Mouse (Mus musculus) spleen, adult 2 months (tissue): ENCODE measurements around the gene Traf3ip1. TPM values are rescaled to one million over a fixed set of nuclear protein-coding genes. Genes with fewer than 3 reads are reported as not detected.

Experiments
- DNase-seq, 2 experiments: peaks; one replicate each; pipeline versions ENCODE4 v3.0.0 to v3.0.0-alpha.2; 2012 to 2021; ENCODE audit warnings: low spot score in 2 of 2, low read depth in 1 of 2
- H3K27ac ChIP-seq: fragments of 200-500 bp; 2 replicates; pipeline ENCODE4 v1.5.1; 2012; ENCODE audit warnings: low read length, inconsistent platforms; ENCODE audit not compliant: insufficient read depth
- H3K27me3 ChIP-seq: fragments of 200-500 bp; 2 replicates; pipeline ENCODE4 v1.6.1; 2012; ENCODE audit warnings: mild to moderate bottlenecking, moderate library complexity, low read length, inconsistent platforms; ENCODE audit not compliant: control insufficient read depth, insufficient read depth
- H3K36me3 ChIP-seq: fragments of 200-500 bp; 2 replicates; pipeline ENCODE4 v1.6.1; 2012; ENCODE audit warnings: mild to moderate bottlenecking, low read length, inconsistent platforms; ENCODE audit not compliant: control insufficient read depth, insufficient read depth
- H3K4me1 ChIP-seq: fragments of 200-500 bp; 2 replicates; pipeline ENCODE4 v1.6.1; 2011; ENCODE audit warnings: inconsistent platforms; ENCODE audit not compliant: control insufficient read depth, insufficient read depth, insufficient read length
- H3K4me3 ChIP-seq: fragments of 200-500 bp; 2 replicates; pipeline ENCODE4 v1.5.1; 2011; ENCODE audit warnings: mild to moderate bottlenecking, inconsistent platforms; ENCODE audit not compliant: insufficient read depth, insufficient read length; ENCODE audit errors: extremely low read depth
- CTCF ChIP-seq: fragments of 200-500 bp; IDR thresholded peaks from 2 replicates; pipeline ENCODE4 v1.5.1; 2011; ENCODE audit warnings: mild to moderate bottlenecking, inconsistent platforms; ENCODE audit not compliant: insufficient read depth, insufficient read length, insufficient replicate concordance; ENCODE audit errors: extremely low read depth
- POLR2A ChIP-seq: fragments of 200-500 bp; IDR thresholded peaks from 2 replicates; pipeline ENCODE4 v1.6.1; 2011; ENCODE audit warnings: low read depth, low read length, inconsistent platforms
- WGBS: fragments of 180-500 bp; shearing (Covaris S2); methylation state at CpG from one replicate; pipeline ENCODE4 v1.1.7; 2018; 5-methylcytosine and 5-hydroxymethylcytosine counted together
- polyA plus RNA-seq: library from polyadenylated mRNA; depleted of rRNA; stranded (reverse); fragments of >200 nt; gene quantifications from 2 replicates; pipeline ENCODE4 v1.2.3, GENCODE M21; 2012

Traf3ip1 gene
- polyA plus RNA-seq, 1 experiment, result 3.9 TPM

DNA sequence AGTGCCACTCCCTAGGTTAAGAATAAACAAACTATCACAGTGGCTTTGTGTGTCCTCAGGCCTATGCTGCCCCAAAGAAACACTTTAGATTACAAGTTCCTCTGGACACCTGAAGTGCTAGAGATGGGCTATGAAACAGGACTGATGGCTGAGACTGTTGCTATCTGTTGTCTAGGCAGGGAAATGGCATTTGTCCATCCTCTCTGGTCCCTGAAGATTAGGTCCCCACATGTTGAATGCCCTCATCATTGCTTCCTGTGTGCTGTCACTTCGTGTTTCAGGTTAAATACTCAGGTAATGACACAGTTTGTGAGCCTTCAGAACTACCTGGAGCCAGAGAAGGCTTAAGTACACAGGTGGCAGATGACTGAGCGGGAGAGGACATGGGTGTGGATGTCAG is 54.6 kb downstream of the Traf3ip1 start:
- Histone ChIP-seq H3K27ac (no peak overlapping the region), H3K36me3 (peaks cover 35% of the 10 kb centered on the region), H3K4me1 (no peaks in the 10 kb centered on the region), H3K4me3 (no peak overlapping the region), H3K27me3 (no peaks in the 10 kb centered on the region)
- WGBS, result 82% methylated on average over 2 of the region's 2 CpGs
- TF ChIP-seq CTCF (no peak), POLR2A (no peak)
- no peak for DNase-seq

GRCm38 (mm10) chr1:91557099-91557498 is 62.7 kb downstream of the Traf3ip1 start:
- Histone ChIP-seq H3K27me3 (no peaks in the 10 kb centered on the region), H3K27ac (no peak overlapping the region), H3K4me1 (no peaks in the 10 kb centered on the region), H3K36me3 (peaks cover 25% of the 10 kb centered on the region), H3K4me3 (no peak overlapping the region)
- WGBS, result 73% methylated on average over 2 of the region's 2 CpGs
- DNase-seq, result no peak
- TF ChIP-seq POLR2A (no peak), CTCF (no peak)

- Histone ChIP-seq H3K36me3 (no peaks in the 10 kb centered on the region; the same call in 1 of the 2 replicates), H3K4me1 (no peaks in the 10 kb centered on the region), H3K4me3 (no peak overlapping the region), H3K27me3 (no peaks in the 10 kb centered on the region), H3K27ac (no peak overlapping the region)
- 84% methylated on average over 6 of the region's 6 CpGs for WGBS
- TF ChIP-seq CTCF (no peak), POLR2A (no peak)
- no peak for DNase-seq
Observed at GRCm38 (mm10) chr1:91561226-91561625, 66.8 kb downstream of the Traf3ip1 start.

DNA sequence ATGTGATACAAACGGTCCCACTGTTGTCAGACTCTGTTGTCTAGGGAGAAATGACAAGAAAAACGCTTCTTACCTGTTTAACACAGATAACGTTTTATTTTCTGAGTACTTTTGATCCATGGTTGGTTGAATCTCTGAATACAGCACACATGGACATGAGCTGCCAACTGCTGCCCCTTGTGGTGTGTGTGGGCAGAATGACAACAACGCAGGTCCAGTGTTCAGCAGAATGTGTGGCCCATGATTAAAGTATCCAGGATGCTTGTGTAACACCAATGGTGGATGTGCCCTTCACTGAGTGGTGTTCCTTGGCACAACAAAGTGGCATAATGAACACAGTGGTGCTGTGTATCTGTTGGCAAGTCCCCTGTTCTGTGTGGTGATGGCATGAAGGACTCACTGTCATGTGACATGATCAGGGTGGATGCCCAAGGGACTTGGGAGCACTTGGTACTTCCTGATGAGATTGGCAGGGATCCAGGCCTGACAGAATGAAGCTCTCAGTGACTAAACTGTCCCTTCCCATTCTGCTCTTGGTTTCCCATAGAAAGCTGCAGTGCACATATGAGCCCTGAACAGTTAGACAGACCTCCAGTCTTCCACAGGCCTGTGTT is 68.6 kb downstream of the Traf3ip1 start:
- no peaks in the 10 kb centered on the region for H3K27me3 ChIP-seq
- H3K4me3 ChIP-seq, result no peak overlapping the region
- no peak overlapping the region for H3K27ac ChIP-seq
- no peaks in the 10 kb centered on the region; the same call in 1 of the 2 replicates for H3K36me3 ChIP-seq
- 75% methylated on average over 4 of the region's 4 CpGs for WGBS
- no peaks in the 10 kb centered on the region for H3K4me1 ChIP-seq
- no peak for DNase-seq
- TF ChIP-seq CTCF, result no peak
- TF ChIP-seq POLR2A, result no peak

DNA sequence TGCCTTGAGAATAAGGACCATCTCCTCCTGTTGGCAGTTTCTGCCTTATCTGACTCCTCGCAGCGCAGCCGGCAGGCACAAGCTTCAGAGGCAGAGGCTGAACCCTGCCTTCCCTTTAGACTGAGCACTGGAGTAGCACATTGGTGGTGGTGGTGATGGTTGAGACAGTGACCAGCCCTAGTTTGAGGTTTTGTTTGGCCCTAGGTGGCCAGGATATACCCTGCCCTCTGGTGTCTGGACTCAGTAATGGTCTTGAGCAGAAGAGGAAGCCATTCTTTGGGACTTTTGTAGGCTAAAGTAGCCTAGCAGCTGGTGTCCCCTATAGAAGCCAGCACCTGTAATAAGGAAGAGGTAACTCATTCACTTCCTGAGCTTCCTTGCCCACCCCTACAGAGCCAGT is 69.6 kb downstream of the Traf3ip1 start:
- H3K27me3 ChIP-seq, result no peaks in the 10 kb centered on the region
- TF ChIP-seq CTCF, result no peak
- DNase-seq, result no peak
- H3K36me3 ChIP-seq, result no peaks in the 10 kb centered on the region; the same call in 1 of the 2 replicates
- H3K4me1 ChIP-seq, result no peaks in the 10 kb centered on the region
- WGBS, result 69% methylated on average over 3 of the region's 3 CpGs
- no peak overlapping the region for H3K4me3 ChIP-seq
- no peak overlapping the region for H3K27ac ChIP-seq

DNA sequence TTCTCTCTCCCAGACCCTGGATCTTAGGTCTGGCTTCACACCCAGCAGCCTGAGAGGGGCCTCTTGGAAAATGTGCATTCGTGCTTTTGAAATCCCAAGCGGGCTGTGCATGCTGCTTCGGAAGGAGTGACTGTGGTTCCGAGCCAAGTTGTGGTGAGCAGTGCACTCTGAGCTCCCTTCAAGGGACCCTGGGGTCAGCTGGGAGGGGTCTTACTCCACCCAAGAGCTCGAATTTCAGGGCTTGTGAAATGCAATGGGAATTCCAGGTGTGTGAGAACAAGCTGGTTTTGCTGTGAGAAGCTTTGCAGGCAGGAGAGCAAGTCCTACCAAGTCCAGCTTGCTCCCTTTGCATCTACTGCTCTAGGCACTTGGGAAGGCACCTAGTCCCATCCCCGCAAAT is 70.2 kb downstream of the Traf3ip1 start:
- DNase-seq, result no peak
- TF ChIP-seq POLR2A, result no peak
- TF ChIP-seq CTCF, result no peak
- Histone ChIP-seq H3K36me3 (no peaks in the 10 kb centered on the region), H3K4me3 (no peak overlapping the region), H3K4me1 (no peaks in the 10 kb centered on the region), H3K27me3 (no peaks in the 10 kb centered on the region), H3K27ac (no peak overlapping the region)
- WGBS, result 62% methylated on average over 6 of the region's 6 CpGs

DNA sequence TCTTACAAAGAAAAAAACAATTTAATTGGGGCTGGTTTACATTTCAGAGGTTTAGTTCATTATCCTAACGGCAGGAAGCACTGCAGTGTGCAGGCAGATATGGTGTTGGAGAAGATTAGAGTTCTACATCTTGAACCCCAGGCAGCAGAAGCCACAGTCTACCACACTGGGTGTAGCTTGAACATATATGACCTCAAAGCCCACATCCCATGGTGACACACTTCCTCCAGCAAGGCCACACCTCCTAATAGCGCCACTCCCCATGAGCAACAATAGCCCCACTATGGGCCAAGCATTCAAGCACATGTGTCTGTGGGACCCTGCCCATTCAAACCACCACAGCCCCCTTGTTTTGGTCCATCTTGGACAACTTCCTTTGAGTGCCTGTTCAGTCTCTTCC is 72.8 kb downstream of the Traf3ip1 start:
- no peaks in the 10 kb centered on the region for H3K4me1 ChIP-seq
- H3K27ac ChIP-seq, result no peak overlapping the region
- no peak for DNase-seq
- TF ChIP-seq POLR2A (no peak), CTCF (no peak)
- H3K27me3 ChIP-seq, result no peaks in the 10 kb centered on the region
- H3K36me3 ChIP-seq, result no peaks in the 10 kb centered on the region
- H3K4me3 ChIP-seq, result no peak overlapping the region
- 78% methylated on average over 2 of the region's 2 CpGs for WGBS
